Mouse (Mus musculus) frontal cortex, adult (tissue): Measurements from ENCODE around the gene Pon2.

ENCODE experiments used
- ATAC-seq: cut with Nextera tagmentation; 2 replicates; pipeline ENCODE4 v1.9.2; 2017; ENCODE audit warnings: mild to moderate bottlenecking, moderate library complexity, mixed read lengths; ENCODE audit not compliant: low TSS enrichment

Gene Pon2

GRCm38 (mm10) chr6:5292841-5293240 lies 5.4 kb downstream of the Pon2 start:
- ATAC-seq, result no peak

- no peak for ATAC-seq
These were observed 6.8 kb downstream of the Pon2 start for GRCm38 (mm10) chr6:5291450-5291849.

DNA sequence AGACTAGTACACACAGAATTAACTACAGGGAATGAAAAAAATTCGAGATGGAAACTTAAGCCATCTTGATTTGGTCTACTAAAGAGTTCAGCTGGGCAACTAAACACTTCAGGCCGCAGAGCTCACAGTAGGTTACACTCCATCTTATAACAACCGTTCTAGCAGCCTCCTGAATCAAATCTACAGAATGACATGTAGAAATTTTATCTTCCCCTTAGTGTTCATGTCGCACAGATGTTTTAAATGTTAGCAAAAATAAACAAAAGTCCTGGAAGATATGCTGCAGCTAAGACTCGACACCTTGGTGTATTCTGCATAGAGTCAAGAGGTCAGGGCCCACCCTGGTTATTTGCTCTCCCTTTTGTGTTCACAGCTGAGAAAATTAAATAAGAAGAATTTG lies 10.3 kb downstream of the Pon2 start:
- no peak for ATAC-seq

DNA sequence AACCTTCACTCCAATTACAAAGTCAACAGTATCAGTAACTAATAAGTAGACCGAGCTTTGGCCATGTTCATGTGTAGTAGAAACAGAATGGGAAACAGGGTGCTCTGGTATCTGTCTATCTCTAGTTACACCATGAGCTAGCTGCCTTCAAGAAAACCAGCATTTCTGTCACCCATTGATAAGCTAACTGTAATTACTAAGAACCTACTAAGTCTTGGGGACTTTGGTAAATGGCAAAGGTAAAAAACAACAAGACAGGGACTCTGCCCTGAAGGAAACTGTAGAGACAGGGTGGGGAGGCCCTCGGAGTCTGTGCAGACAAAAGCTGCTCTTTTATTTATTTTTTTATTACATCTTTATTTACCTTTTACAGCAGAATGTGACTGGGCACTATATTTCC lies 10.9 kb downstream of the Pon2 start:
- no peak for ATAC-seq

- ATAC-seq, result no peak; the same call in 1 of the 2 replicates
These were observed 15.8 kb downstream of the Pon2 start for GRCm38 (mm10) chr6:5282418-5282817.

GRCm38 (mm10) chr6:5280576-5281305 lies 17.5 kb downstream of the Pon2 start:
- no peak for ATAC-seq

GRCm38 (mm10) chr6:5277972-5278371 lies 20.3 kb downstream of the Pon2 start:
- ATAC-seq, result no peak

- ATAC-seq, result no peak
These were observed 28.6 kb downstream of the Pon2 start for GRCm38 (mm10) chr6:5269641-5270040.

GRCm38 (mm10) chr6:5264793-5265192 lies 33.5 kb downstream of the Pon2 start:
- no peak for ATAC-seq

- ATAC-seq, result no peak
These were observed 34.8 kb downstream of the Pon2 start for GRCm38 (mm10) chr6:5263250-5263999.

GRCm38 (mm10) chr6:5262322-5263249 lies 35.7 kb downstream of the Pon2 start:
- ATAC-seq, result no peak

GRCm38 (mm10) chr6:5255722-5256451 lies 42.4 kb downstream of the Pon2 start, which contains the start of gene Pon3:
Gene Pon3 (minus strand): TSS chr6:5256286.
- peak; percentile 55 for ATAC-seq

DNA sequence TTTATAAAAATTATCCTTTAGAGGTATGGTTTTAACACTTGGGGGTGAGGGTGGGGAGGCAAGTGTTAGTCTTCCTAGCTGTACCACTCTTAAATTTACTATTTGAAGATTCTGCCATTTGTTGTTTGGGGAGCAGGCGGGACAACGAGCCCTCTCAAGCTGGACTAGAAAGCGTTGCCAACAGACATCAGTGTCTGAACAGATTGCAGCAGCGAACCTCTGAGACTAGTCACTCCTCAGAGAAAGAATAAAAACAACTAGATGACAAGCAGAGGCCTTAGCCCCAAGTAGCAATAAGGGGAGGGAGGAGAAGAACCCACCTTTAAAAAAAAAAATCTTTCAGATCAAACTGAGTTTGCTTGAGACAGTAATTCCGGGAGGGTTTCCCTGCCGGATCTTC lies 43.0 kb downstream of the Pon2 start:
- ATAC-seq, result no peak

DNA sequence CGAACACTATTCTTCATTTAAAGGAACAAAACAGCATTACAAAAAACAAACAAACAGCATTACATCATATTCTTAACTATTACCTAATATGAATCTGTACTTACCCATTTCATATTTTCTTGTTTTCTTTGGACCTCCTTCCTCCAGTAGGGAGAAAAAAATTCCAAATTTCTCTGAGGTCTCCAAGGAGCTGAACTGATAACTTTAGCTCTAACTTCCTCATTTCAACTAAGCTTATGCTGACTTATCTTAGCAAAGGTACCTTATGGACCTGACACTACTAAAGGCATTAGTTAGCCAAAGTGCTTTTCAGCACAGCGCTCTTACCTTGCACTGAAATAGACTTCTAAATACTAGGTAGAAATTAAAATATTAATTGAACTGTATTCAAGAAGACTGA lies 43.4 kb downstream of the Pon2 start:
- no peak for ATAC-seq

DNA sequence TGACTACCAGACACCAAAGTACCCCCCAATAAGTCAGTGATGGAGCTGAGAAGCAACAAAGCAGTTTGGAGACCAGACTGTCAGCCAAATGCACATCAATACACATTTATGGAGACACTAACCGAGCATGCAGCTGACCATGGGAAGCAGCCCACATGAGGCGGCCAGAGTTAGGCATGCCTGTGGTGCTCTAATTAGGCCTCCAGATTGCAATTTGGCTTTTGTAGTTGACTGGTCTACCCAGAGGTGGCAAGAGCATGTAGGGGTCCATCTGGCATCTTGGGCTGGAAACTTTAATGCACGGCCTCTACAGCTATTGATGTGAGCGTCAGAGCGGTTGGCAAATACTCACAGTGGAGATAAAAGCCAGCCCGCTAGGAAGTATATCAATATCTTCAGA lies 52.3 kb downstream of the Pon2 start:
- ATAC-seq, result no peak

DNA sequence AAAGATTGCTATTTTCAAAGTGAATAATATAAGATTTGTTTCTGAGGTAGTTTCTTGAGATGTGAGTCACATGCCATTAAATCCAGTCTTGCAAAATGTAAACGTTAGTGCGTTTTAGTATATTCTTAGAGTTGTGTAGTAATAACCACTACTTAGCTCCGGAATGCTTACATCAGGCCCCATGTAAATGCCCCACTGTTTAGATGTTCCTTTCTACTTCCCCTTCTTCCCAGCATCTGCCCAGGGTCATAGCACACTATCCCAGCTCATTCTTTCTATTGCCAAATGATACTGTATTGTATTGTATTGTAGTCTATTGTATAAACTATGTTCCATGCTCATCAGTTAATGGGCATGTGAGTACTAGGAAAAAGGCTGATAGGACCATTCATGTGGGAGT lies 59.5 kb downstream of the Pon2 start:
- no peak for ATAC-seq

- no peak for ATAC-seq
These were observed 60.7 kb downstream of the Pon2 start for GRCm38 (mm10) chr6:5237510-5237909.

- ATAC-seq, result no peak
These were observed 61.3 kb downstream of the Pon2 start for GRCm38 (mm10) chr6:5236843-5237371.

- no peak for ATAC-seq
These were observed 63.7 kb downstream of the Pon2 start for GRCm38 (mm10) chr6:5234563-5234962.

- ATAC-seq, result no peak
These were observed 64.4 kb downstream of the Pon2 start for GRCm38 (mm10) chr6:5233812-5234211.

GRCm38 (mm10) chr6:5232022-5232421 lies 66.2 kb downstream of the Pon2 start:
- ATAC-seq, result no peak
